Mouse (Mus musculus): ENCODE results near the gene Spred3.
"Not testable (repeated sequence)": the region's sequence is repeated elsewhere in the genome, so short reads cannot be mapped to it uniquely, and the experiment has no call there.

The Spred3 gene

DNA sequence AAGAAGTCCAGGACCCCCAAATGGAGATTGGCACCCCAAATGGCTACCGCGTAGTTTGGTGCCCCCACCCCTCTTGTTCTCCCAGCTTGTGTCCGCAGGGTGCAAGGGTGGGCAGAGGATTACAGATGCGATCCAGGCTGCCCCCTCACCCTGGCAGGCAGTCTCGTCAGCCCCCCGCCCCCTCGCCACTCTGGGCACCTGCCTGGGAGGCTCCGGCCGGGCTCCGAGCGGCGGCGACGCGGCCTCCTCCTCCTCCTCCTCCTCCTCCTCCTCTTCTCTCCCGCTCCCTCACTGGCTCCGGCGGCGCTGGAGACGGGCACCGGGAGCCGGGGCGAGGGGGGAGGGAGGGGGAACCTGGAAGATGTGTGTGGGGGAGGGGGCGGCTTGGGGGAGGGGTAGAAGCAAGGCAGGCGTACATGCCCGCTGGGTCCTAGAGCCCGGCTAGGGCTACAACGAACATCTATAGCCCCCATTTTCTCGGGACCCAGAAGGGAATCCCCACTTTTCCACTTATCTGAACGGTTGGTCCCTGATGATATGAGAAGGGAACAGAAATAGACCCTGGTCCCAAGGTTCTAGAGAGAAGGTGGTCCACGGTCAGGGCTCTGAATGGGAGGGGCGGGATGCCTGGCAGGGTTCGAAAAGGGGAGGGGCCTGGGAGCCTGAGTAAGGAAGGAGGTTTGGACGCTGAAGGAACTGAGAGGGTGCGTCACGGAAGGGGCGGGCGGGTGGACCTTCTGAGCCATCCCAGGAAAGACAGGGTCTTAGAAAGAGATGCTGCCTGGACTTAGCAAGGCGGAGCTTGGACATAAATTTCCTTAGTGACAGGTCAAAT, 763 bp downstream of the Spred3 start:
- DNase-seq (ENCODE audit: low spot score in 2 of 2), result peak; percentile 82

DNA sequence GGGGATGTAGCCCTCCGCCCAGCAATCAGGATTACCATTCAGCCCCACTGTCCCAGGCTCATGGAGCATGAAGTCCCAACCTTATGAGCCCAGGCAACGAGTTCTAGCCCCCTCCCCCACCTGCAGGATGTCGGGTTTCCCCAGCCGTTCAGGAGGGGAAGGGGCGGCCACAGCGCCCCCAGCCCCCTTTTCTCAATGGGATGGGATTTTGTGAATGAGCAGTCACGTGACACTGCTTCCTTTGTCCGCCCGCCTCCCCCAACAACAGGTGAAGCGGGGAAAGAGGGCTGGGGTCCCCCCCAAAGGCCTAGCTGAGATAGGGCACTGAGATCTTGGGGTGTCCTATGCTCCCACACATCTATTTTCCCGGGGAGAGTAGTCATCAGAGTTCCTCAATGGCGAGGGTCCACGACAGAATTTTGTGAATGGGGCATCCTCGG, 1.4 kb downstream of the Spred3 start:
- DNase-seq (ENCODE audit: low spot score in 2 of 2), result no peak

DNA sequence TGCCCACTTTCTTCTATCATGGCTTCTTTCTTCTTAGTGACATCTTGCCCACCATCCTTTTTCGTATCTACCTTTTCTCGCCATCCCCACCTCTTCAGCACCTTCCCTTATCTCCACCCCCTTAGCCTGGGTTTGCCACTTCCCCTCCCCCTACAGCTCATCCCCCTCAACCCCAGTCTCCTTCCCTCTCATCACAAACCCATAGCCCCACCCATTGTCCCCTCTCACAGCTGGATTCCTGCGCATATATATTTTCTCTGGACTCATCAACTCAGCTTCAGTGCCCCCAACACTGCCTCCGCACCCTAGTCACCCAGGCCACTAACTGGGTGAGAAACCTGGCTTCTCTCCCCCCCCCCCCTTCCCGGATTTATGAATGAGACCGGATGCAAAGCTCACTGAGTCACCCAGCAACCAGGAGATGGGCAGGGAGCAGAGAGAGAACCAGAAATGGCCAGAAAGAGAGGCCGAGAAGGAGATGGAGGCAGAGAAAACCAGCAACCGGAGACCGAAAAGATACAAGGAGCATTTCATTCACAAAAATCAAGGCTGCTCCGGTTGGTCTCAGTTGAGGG, 2.0 kb downstream of the Spred3 start:
- no peak for DNase-seq (ENCODE audit: low spot score in 2 of 2)

DNA sequence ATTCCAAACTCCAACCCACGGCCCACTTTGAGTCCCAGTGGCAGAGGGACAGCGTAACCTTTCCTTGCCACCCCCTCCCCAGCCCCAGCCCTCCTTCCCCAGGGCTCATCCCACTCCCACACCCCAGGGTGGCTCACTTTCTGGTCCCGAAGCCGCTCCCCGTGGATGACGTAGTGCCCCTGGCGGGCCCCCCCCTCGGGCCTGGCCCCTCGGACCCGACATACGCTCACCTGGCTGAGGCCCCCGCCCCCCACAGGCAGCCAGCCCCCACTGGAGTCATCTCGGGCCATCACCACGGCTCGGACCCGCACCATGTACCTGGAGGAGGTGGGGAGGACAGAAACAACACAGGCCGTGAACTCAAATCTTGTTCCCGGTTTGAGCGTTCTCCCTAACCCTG, 2.6 kb downstream of the Spred3 start:
- DNase-seq (ENCODE audit: low spot score in 2 of 2), result no peak

DNA sequence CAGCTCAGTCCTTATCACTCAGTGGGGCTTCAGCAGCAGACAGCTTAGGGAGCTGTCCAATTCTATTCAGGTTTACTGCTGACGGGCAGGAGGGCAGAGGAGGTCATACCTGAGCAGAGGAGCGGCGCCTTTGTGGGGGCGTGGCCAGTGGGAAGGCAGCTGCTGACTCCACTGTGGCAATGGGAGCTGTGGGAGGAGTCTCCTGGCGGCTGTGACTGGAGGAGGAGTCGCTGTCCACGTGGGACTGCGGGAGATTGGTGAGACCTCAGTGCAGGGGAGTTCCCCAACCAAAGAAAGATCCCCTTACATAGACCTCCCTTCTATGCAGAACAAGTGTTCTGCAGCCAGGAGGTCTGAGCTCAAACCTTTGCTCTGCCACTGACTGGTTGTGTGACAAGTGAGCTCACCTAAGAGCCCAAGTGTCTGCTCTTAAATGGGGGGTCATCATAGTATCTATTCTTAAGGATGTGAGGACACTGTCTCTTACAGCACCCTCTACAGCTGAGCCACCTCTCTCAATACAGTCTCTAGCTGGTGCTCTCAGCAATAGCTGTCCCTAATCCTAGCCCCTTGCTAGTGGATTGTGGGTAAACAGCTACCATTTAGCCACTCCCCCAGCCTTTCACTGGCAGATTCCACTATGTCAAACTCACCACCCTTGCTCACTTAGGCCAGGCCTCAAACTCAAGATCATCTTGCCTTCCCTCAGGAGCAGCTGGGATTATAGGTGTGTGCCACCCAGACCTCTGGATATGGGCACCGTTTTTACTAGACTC, 7.3 kb downstream of the Spred3 start:
- no peak for DNase-seq (ENCODE audit: low spot score in 2 of 2)

DNA sequence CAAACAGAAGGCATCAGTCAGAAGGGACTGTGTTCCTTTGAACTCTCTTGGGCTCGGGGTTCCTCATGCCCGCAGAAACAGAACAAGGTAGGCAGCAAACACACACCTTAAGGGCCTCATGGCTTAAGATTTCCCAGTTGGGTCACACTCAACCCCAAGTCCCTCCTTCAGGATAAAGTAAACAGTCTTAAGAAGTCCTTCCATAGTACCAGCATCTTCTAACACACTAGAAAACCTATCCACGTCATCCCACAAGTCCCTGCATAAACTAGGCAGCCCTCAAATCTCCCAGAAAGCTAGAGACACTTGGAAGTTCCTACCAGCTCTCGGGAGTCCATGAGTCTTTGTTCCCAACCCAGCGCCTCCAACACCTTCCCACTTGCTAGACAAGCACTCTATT, 7.9 kb downstream of the Spred3 start:
- no peak for DNase-seq (ENCODE audit: low spot score in 2 of 2)

DNA sequence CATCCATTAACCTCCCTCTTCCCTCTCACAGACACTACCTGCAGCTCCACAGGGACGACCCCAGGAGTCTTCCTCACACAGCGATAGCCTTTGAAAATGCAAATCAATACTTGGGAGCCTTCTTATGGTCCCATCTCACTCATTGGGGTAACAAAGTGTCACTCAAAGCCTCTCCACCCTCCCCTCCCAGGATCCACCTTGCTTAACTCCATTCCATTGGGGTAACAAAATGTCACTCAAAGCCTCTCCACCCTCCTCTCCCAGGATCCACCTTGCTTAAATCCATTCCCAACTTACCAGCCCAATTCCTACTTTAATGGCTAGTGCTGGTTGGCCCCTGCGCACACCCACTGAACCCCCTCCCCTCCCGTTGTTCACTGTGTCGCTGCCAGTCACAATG, 11.9 kb downstream of the Spred3 start:
- no peak for DNase-seq (ENCODE audit: low spot score in 2 of 2)

DNA sequence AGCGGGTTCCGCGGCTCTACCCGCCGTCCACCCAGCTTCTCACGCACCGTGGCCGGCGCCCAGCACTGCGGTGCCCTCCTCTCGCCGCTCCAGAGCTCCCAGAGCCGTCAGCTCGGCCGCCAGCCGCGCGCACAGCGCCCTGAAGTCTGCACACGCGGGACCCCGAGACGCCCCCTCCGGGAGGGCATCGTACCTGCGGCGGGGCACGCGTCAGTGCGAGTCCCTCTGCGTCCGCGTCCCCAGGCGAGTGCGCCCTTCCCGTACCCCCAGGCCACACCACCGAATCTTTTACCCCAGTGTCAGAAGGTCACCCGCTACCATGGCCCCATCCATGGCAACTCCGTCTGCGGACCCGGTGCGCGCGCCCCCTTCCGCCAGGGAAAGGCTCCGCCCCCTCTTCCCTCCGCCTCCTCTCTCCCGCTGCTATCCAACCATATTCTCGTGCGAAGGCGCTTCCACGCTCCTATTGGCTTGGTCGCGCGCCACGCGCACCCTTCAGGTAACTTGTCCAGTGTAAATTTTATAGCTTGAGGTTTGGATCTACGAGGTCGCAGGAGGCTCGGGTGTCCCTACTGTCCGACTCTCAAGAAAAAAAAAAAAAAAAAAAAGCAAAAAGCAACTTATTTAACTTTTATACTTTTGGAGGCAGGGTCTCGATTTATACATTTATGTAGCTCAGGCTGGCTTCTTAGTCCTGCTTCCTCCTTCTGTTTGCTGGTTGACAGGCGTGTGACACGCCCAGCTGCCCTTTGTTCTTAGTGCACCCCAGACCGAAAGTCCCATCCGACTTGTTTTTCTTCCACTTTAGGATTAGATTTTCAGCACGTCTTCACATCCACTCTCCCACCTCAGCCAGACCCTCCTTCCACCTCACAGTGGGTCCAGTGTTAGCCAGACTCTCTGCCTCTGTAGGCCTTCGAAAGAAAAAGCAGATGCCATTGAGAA, 14.1 kb downstream of the Spred3 start, which contains the start of gene Fam98c:
Gene Fam98c (minus strand): TSS at position 397 of the 945 bp plus-strand sequence.
- peak; percentile 81 to 86 for DNase-seq (ENCODE audit: low spot score in 2 of 2)

DNA sequence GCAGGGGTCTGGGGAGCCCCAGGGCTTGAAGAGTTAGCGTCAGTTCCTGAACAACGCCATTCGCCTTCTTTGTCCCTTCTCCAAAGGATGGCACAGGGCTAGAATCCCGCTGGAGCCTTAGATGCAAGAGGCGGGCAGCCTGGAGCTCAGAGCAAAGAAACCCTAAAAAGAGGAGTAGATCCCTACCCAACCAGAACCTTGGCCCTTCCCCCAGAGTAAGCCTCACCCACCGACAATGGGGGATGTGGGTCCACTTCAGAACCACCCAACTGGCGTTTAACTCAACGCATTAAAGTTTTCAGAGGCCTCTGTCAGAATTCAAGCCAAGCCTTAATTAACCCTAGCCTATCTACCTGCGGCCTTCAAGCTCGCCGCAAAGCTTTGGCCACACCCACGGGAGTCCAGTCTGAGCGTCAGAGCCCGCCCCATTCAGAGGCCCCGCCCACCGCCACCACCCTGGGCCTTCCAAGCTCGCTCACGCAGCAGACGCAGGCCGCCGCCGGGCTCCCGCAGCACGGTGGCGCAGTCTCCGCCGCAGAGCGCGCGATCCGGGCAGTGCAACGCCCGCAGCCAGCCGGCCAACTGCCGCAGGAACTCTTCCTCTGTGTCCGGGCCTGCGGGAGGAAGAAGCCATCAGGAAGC, 14.9 kb downstream of the Spred3 start:
- peak; percentile 85 to 91 for DNase-seq (ENCODE audit: low spot score in 2 of 2)

DNA sequence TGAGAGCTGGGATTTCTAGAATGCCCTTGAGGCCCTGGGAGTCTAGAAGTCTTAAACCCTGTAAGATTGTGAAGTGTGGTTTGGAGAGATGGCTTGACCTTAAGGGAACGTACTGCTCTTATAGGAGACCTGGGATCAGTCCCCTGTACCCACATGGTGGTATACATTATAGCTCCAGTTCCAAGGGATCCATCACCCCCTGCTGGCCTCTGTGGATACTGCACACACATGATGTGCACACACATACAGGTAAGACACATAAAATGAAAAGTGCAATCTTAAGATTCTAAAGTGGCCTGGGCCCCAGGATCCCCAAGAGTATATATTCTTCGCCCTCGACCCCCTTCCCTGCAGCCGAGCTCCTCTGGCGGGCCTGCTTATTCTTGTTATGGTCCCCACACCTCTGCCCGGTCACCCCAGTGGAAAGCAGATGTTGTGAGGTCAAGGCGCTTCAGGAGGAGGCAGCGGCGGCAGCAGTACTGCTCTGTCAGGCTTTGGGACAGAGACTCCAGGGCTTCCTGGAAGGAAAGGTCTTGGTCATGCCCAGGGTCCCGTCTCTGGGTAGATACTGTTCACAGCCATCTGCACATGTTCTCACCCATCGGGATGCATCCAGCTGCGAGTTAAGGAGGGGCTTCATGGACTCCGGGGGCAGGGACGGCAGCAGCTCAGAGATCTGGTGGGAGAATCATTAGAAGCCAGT, 16.0 kb downstream of the Spred3 start:
- DNase-seq (ENCODE audit: low spot score in 2 of 2), result no peak

DNA sequence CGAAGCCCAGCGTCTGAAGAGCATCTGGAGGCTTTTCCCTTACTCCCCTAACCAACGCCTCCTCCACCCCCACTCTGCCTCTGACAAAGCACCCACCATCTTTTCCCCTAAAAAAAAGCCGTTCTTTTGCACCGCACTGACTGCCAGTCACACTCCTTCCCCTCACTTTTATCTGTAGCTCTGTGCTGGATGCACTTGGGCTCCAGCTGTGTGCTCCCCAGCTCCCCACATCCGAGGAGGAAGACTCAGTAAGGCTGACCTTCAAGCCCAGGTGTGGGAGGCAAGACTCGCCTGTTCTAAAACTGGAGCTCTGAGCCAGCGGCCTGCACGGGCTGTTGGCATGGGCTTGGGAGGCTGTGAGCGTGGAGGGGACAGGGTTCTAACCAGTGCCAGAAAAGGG, 18.7 kb downstream of the Spred3 start:
- DNase-seq (ENCODE audit: low spot score in 2 of 2), result no peak

DNA sequence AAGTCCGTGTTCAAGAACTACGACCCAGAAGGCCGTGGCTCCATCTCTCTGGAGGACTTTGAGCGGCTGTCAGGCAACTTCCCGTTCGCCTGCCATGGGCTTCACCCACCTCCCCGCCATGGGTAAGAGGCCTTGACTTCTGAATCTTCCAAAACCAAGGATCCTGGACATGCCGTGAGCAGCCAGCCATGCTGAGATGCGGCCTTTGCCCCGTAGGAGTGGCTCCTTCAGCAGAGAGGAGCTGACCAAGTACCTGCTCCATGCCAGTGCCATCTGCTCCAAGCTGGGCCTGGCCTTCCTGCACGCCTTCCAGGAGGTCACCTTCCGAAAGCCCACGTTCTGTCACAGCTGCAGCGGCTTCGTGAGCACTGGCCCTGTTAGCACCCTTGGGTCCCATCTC, 21.4 kb downstream of the Spred3 start:
- no peak for DNase-seq (ENCODE audit: low spot score in 2 of 2)

DNA sequence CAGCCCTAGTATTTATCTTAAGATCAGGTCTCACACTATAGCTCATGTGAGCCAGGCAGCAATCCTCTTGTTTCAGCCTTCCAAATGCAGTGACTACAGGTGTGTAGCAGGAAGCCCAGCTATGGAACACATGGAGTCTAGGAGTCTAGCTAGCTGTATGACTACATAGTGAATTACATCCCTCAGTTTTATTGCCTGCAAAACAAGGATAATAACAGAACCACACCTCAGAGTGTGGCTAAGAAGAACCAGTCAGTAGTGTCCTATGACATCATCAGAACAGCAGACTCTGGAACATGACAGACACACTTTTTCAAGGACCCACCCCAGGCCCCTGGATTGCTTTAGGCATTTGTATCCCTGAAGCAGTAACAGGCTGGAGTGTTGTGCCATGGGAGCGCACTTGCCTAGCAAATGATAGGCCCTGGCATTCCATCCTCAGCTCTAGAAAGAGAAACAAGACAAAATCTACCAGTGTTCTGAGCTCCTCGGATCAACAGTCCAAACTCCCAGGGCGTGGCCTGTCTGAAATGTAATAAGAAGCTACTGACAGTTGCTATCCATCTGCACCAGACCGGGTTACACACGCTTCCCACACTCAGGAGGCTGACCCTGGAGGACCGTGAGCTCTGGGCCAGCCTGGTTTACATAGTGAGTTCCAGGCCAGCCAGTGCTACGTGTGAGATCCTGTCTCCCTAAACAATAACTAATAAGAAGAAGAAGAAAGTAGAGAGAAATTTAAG, 23.4 kb downstream of the Spred3 start:
- DNase-seq (ENCODE audit: low spot score in 2 of 2), result no peak

DNA sequence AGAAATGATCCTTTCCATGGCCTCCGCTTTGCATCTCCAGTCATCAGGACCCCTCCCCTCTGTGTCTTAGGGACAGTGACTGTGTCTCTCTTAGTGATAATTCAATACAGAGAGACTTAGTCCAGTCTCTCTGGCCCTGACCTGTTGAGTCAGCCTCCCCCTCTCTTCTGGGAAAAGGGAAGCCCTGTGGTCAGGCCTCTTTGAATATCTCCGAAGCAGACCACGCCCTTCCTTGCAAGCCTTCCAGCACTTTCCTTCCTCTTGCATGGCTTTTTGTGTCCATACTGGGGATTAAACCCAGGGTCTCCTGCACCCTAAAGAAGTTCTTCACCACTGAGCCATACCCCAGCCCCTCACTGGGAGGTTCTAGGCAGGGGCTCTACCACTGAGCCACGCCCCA, 26.2 kb downstream of the Spred3 start:
- no peak for DNase-seq (ENCODE audit: low spot score in 2 of 2)

DNA sequence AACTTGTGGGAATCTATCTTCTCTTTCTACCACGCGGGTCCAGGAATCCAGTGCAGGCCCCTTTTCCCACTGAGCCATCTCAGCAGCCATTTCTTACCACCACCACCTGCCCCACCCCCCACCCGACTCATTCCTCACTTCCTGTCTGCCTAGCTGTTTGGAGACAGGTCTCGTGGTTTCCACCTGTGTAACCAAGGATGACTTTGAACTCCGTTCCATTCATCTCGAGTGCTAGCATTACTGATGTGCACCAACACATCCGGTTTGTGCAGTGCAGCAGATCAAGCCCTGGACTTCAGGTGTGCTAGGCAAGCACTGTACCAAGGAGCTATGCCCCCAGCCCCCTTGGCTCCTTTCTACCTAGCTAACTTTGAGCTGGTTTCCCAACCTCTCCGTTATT, 28.8 kb downstream of the Spred3 start:
- no peak for DNase-seq (ENCODE audit: low spot score in 2 of 2)

DNA sequence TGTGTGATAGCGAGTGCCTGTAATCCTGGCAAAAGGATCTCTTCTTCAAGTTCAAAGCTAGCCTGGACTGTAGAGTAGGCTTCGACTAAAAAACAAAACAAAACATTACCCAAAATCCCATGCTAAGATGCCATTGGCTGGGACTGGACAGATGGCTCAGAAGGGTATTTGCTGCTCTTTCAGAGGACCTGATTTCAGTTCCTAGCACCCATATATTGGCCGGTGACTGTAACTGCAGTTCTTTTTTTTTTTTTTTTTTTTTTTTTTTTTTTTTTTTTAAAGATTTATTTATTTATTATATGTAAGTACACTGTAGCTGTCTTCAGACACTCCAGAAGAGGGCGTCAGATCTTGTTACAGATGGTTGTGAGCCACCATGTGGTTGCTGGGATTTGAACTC, 31.0 kb downstream of the Spred3 start:
- not testable (repeated sequence) for DNase-seq (ENCODE audit: low spot score in 2 of 2)

DNA sequence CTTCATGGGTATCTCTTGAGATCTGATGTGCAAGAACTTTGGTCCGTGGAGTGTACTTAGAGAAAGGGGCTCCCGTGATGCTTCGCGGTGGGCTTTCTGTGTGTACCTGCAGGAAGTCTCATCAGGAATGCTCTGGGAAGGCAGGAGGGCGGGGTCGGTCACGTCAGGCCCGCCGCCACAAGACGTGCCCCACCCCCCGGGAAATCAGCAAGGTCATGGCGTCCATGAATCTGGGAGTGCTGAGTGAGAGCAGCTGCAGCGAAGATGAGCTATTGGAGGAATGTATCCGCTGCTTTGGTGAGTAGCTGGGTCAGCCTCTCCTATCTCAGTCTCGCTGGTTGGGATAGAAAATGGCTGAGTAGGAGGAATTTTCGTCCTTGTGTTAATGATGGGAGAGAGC, 32.8 kb downstream of the Spred3 start:
- no peak for DNase-seq (ENCODE audit: low spot score in 2 of 2)

DNA sequence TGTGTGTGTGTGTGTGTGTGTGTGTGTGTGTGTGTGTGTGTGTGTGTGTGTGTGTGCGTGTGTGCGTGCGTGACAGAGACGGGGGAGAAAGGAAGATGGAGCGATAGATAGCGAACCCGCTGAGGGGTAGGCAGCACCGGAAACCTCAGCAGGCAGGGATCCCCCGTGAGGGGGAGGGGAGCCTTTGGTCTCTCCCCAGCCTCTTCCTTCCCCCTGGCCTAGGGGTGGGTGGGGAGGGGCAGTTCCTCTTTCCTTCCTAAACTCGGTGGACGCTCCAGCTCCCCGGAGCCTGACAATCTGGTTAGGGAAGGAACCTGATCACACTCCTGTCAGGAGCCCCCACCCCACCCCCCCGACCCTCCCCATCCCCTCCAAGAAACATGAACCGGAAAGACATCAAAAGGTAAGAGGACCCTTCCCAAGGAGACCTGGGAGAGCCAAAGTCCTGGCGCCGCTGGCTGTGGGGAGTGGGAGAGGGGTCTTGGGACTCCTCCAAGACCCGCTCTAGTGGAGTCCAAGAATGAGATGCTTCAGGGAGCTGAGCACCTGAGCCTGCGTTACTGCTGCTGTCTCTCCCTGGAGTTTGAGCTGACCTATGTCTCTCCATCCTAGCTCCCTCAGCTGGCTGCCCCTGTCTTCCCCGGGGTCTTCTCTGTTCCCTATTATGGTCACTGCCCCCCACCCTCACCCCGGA, 35.4 kb downstream of the Spred3 start, which contains the start of gene Rasgrp4:
Gene Rasgrp4 (plus strand): TSS at position 159 of the 694 bp plus-strand sequence.
- no peak for DNase-seq (ENCODE audit: low spot score in 2 of 2)

DNA sequence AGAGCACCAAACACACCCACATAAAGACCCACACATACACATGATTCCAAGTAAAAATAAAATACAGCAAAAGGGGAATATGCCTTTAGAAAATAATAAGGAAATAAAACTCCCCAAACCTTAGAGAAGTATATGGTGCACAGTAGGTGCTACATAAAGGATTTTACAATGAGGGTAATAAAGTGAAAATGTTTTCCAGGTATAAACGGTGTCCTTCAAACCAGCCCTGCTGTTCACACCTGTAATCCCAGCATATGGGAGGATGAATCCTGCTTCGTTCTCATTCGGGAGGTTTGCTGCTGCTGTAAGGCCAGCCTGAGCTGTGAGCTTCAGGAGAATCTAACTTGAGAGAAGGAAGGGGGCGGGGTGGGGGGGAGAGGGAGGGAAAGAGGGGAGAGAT, 36.0 kb downstream of the Spred3 start:
- DNase-seq (ENCODE audit: low spot score in 2 of 2), result no peak
